Mouse (Mus musculus): Measurements from ENCODE around the gene Hoxd11. TPM values are rescaled to one million over a fixed set of nuclear protein-coding genes. Genes with fewer than 3 reads are reported as not detected.
A peak's percentile ranks its signal among the peaks of the same experiment; 100 is the strongest.

Hoxd11 gene
- polyA plus RNA-seq, 1 experiment from 2014 or later = 3.6 TPM

GRCm38 (mm10) chr2:74704999-74705466, 25.7 kb downstream of the Hoxd11 start:
- Histone ChIP-seq H3K36me3 (ENCODE audit: control insufficient read depth, insufficient read depth, low read length) (no peaks in the 10 kb centered on the region), H3K9me3 (ENCODE audit: control insufficient read depth, low read length) (no peaks in the 10 kb centered on the region), H3K9ac (ENCODE audit: low read length) (peak overlapping the region; percentile 72), H3K4me3 (ENCODE audit: low read depth, low read length) (peak overlapping the region; percentile 52), H3K4me1 (replicated peaks; ENCODE audit: control insufficient read depth, insufficient read depth, low read length) (no peaks in the 10 kb centered on the region), H3K27me3 (replicated peaks; ENCODE audit: control insufficient read depth, insufficient read depth, low read length) (peaks cover 94% of the 10 kb centered on the region), H3K27ac (ENCODE audit: low read depth) (peak overlapping the region; percentile 82), H3K4me2 (ENCODE audit: low read length) (peak overlapping the region; percentile 64)
- 0% methylated on average over 41 of the region's 66 CpGs for WGBS
- 0 out of 2 replicates have a peak, but pooled peaks have one; percentile 11 for ATAC-seq (replicated peaks; ENCODE audit: low FRiP score, low TSS enrichment, low read depth)
- no peak for DNase-seq (ENCODE audit: low spot score)

GRCm38 (mm10) chr2:74705467-74706089, 26.2 kb downstream of the Hoxd11 start:
- Histone ChIP-seq H3K27me3 (replicated peaks; ENCODE audit: control insufficient read depth, insufficient read depth, low read length) (peaks cover 93% of the 10 kb centered on the region), H3K9me3 (ENCODE audit: control insufficient read depth, low read length) (no peaks in the 10 kb centered on the region), H3K4me2 (ENCODE audit: low read length) (peak overlapping the region; percentile 64), H3K4me1 (replicated peaks; ENCODE audit: control insufficient read depth, insufficient read depth, low read length) (no peaks in the 10 kb centered on the region), H3K9ac (ENCODE audit: low read length) (peak overlapping the region; percentile 72), H3K27ac (ENCODE audit: low read depth) (peak overlapping the region; percentile 82), H3K4me3 (ENCODE audit: low read depth, low read length) (peak overlapping the region; percentile 52), H3K36me3 (ENCODE audit: control insufficient read depth, insufficient read depth, low read length) (no peaks in the 10 kb centered on the region)
- ATAC-seq (replicated peaks; ENCODE audit: low FRiP score, low TSS enrichment, low read depth) (peak; percentile 53), DNase-seq (ENCODE audit: low spot score) (no peak)
- WGBS = under 1% methylated on average over 63 of the region's 85 CpGs

GRCm38 (mm10) chr2:74706393-74706960, 27.1 kb downstream of the Hoxd11 start:
- no peak for DNase-seq (ENCODE audit: low spot score)
- H3K27ac ChIP-seq (ENCODE audit: low read depth) = peak overlapping the region; percentile 69
- H3K4me3 ChIP-seq (ENCODE audit: low read depth, low read length) = peak overlapping the region; percentile 52
- WGBS = 7% methylated on average over 13 of the region's 13 CpGs
- H3K4me1 ChIP-seq (replicated peaks; ENCODE audit: control insufficient read depth, insufficient read depth, low read length) = no peaks in the 10 kb centered on the region
- ATAC-seq (replicated peaks; ENCODE audit: low FRiP score, low TSS enrichment, low read depth) = no peak
- no peaks in the 10 kb centered on the region for H3K36me3 ChIP-seq (ENCODE audit: control insufficient read depth, insufficient read depth, low read length)
- no peaks in the 10 kb centered on the region for H3K9me3 ChIP-seq (ENCODE audit: control insufficient read depth, low read length)
- peak overlapping the region; percentile 72 for H3K9ac ChIP-seq (ENCODE audit: low read length)
- H3K27me3 ChIP-seq (replicated peaks; ENCODE audit: control insufficient read depth, insufficient read depth, low read length) = peaks cover 90% of the 10 kb centered on the region
- peak overlapping the region; percentile 64 for H3K4me2 ChIP-seq (ENCODE audit: low read length)

GRCm38 (mm10) chr2:74707599-74707998, 28.2 kb downstream of the Hoxd11 start:
- 33% methylated on average over 7 of the region's 7 CpGs for WGBS
- no peaks in the 10 kb centered on the region for H3K9me3 ChIP-seq (ENCODE audit: control insufficient read depth, low read length)
- peak overlapping the region; percentile 64 for H3K4me2 ChIP-seq (ENCODE audit: low read length)
- H3K27ac ChIP-seq (ENCODE audit: low read depth) = no peak overlapping the region
- H3K9ac ChIP-seq (ENCODE audit: low read length) = peak overlapping the region; percentile 34; the same call in 1 of the 2 replicates
- no peaks in the 10 kb centered on the region for H3K36me3 ChIP-seq (ENCODE audit: control insufficient read depth, insufficient read depth, low read length)
- H3K4me3 ChIP-seq (ENCODE audit: low read depth, low read length) = peak overlapping the region; percentile 52
- peaks cover 85% of the 10 kb centered on the region for H3K27me3 ChIP-seq (replicated peaks; ENCODE audit: control insufficient read depth, insufficient read depth, low read length)
- DNase-seq (ENCODE audit: low spot score) (no peak), ATAC-seq (replicated peaks; ENCODE audit: low FRiP score, low TSS enrichment, low read depth) (no peak)
- no peaks in the 10 kb centered on the region for H3K4me1 ChIP-seq (replicated peaks; ENCODE audit: control insufficient read depth, insufficient read depth, low read length)

- ATAC-seq (replicated peaks; ENCODE audit: low FRiP score, low TSS enrichment, low read depth) (no peak), DNase-seq (ENCODE audit: low spot score) (no peak)
- Histone ChIP-seq H3K9ac (ENCODE audit: low read length) (no peak overlapping the region), H3K9me3 (ENCODE audit: control insufficient read depth, low read length) (no peaks in the 10 kb centered on the region), H3K4me2 (ENCODE audit: low read length) (no peak overlapping the region), H3K4me1 (replicated peaks; ENCODE audit: control insufficient read depth, insufficient read depth, low read length) (no peaks in the 10 kb centered on the region), H3K36me3 (ENCODE audit: control insufficient read depth, insufficient read depth, low read length) (no peaks in the 10 kb centered on the region), H3K27me3 (replicated peaks; ENCODE audit: control insufficient read depth, insufficient read depth, low read length) (peaks cover 85% of the 10 kb centered on the region), H3K4me3 (ENCODE audit: low read depth, low read length) (no peak overlapping the region), H3K27ac (ENCODE audit: low read depth) (no peak overlapping the region)
- WGBS = 37% methylated on average over 4 of the region's 4 CpGs
Measured at GRCm38 (mm10) chr2:74708676-74709075, 29.3 kb downstream of the Hoxd11 start.

- H3K9me3 ChIP-seq (ENCODE audit: control insufficient read depth, low read length) = no peaks in the 10 kb centered on the region
- H3K36me3 ChIP-seq (ENCODE audit: control insufficient read depth, insufficient read depth, low read length) = no peaks in the 10 kb centered on the region
- 21% methylated on average over 5 of the region's 5 CpGs for WGBS
- H3K27ac ChIP-seq (ENCODE audit: low read depth) = no peak overlapping the region
- DNase-seq (ENCODE audit: low spot score) = peak; percentile 59
- H3K4me3 ChIP-seq (ENCODE audit: low read depth, low read length) = no peak overlapping the region
- H3K4me2 ChIP-seq (ENCODE audit: low read length) = no peak overlapping the region
- H3K4me1 ChIP-seq (replicated peaks; ENCODE audit: control insufficient read depth, insufficient read depth, low read length) = no peaks in the 10 kb centered on the region
- no peak for ATAC-seq (replicated peaks; ENCODE audit: low FRiP score, low TSS enrichment, low read depth)
- H3K9ac ChIP-seq (ENCODE audit: low read length) = no peak overlapping the region
- H3K27me3 ChIP-seq (replicated peaks; ENCODE audit: control insufficient read depth, insufficient read depth, low read length) = peaks cover 78% of the 10 kb centered on the region
Measured at GRCm38 (mm10) chr2:74709465-74710419, 30.4 kb downstream of the Hoxd11 start.

- peak overlapping the region; percentile 59 for H3K4me3 ChIP-seq (ENCODE audit: low read depth, low read length)
- H3K4me1 ChIP-seq (replicated peaks; ENCODE audit: control insufficient read depth, insufficient read depth, low read length) = 0 out of 2 replicates have a peak, but pooled peaks cover 3% of the 10 kb centered on the region
- 2% methylated on average over 16 of the region's 16 CpGs for WGBS
Measured at GRCm38 (mm10) chr2:74710929-74711543, 31.7 kb downstream of the Hoxd11 start.

More at GRCm38 (mm10) chr2:74710929-74711543, 31.7 kb downstream of the Hoxd11 start:
- ATAC-seq (replicated peaks; ENCODE audit: low FRiP score, low TSS enrichment, low read depth) = no peak
- Histone ChIP-seq H3K36me3 (ENCODE audit: control insufficient read depth, insufficient read depth, low read length) (no peaks in the 10 kb centered on the region), H3K4me2 (ENCODE audit: low read length) (peak overlapping the region; percentile 62), H3K27ac (ENCODE audit: low read depth) (no peak overlapping the region; the same call in 1 of the 2 replicates), H3K9me3 (ENCODE audit: control insufficient read depth, low read length) (no peaks in the 10 kb centered on the region), H3K9ac (ENCODE audit: low read length) (no peak overlapping the region; the same call in 1 of the 2 replicates), H3K27me3 (replicated peaks; ENCODE audit: control insufficient read depth, insufficient read depth, low read length) (peaks cover 74% of the 10 kb centered on the region)
- no peak for DNase-seq (ENCODE audit: low spot score)
